ENCODE assay signal across 14 mouse cellular contexts in the genomic region with DNA sequence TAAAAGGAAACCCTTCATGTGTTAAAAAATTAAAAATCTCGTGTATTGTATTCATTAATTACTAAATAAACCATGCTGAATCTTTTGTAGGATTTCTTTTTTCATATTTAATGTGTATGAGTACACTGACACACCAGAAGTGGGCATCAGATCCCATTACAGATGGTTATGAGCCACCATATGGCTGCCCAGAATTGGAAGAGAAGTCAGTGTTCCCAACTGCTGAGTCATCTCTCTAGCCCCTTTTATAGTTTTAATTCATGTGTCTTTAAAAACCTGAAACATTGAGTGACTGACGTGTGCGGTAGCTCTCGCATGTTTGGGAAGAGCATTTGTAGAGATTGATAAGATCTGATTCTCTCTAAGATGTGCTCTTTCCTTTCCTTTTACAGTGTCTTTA. TPM values are rescaled to one million over a fixed set of nuclear protein-coding genes. Genes with fewer than 3 reads are reported as not detected.
DNase-seq lines count a peak whose midpoint lies in the region; ATAC-seq lines count a peak whose summit lies in the region.
"Had no signal": no experiment of that assay in that cellular context is flagged by ENCODE, and none has a peak within 500 bp of the region (broad histone marks: within the 10 kb centered on the region; RNA-seq: fewer than 3 reads in every experiment).

No protein-coding gene starts in this region.

- peak; percentile 65; the same call in 1 of the 2 replicates for ATAC-seq in frontal cortex, adult (ENCODE audit: low TSS enrichment)
- ATAC-seq: intestine, embryonic 16.5 days had no signal

- DNase-seq in frontal cortex, postnatal 25 days (ENCODE audit: low spot score in 2 of 2): no peak
- peak; percentile 39 to 51 for DNase-seq in right cerebral cortex, adult 2 months (ENCODE audit: low spot score in 2 of 2)
- no peak for DNase-seq in right cerebral cortex, postnatal 10 days (ENCODE audit: low spot score in 2 of 2)
- peak; percentile 72 for DNase-seq in layer of hippocampus, adult 9-11 months
- DNase-seq in adrenal gland, postnatal 10 days: no peak
- no peak for DNase-seq in urinary bladder, postnatal 14 days (ENCODE audit: low spot score)
- DNase-seq: gastrocnemius, postnatal 36 days; heart, postnatal 4 days; kidney, postnatal 36 days; lung, adult 18-20 months; midbrain, embryonic 14.5 days; thymus, postnatal 4 days had no signal

RNA-seq across cellular contexts. Expression of a gene that starts 21.7 kb away (rescaled TPM):
- 10 to 100 TPM; 39.4 to 54.3 TPM for total RNA-seq in adrenal gland, postnatal 10 days (2021)

RNA-seq across cellular contexts. Expression of a gene that starts 52.0 kb away (rescaled TPM):
- 1 to 10 TPM; 6.7 to 6.8 TPM for total RNA-seq in adrenal gland, postnatal 10 days (2021)

Comparison
In these comparisons a context has a peak if more than half of its experiments do, and no peak if none do; other contexts are left out.
1. DNase-seq: peak in right cerebral cortex, adult 2 months (2 of 2) and layer of hippocampus, adult 9-11 months (single experiment); none in frontal cortex, postnatal 25 days (0 of 2), right cerebral cortex, postnatal 10 days (0 of 2), adrenal gland, postnatal 10 days (single experiment) and urinary bladder, postnatal 14 days (single experiment).